In genomic region chr6:90324463-90324862, GRCm38 (mm10) we compare ENCODE assay signal across 22 mouse cellular contexts. TPM values are rescaled to one million over a fixed set of nuclear protein-coding genes. Genes with fewer than 3 reads are reported as not detected.
A peak's percentile ranks its signal among the peaks of the same experiment; 100 is the strongest.
DNase-seq lines count a peak whose midpoint lies in the region; ATAC-seq lines count a peak whose summit lies in the region.
"Had no signal": no experiment of that assay in that cellular context is flagged by ENCODE, and none has a peak within 500 bp of the region (broad histone marks: within the 10 kb centered on the region; RNA-seq: fewer than 3 reads in every experiment).

No protein-coding gene starts in this region.

- no peaks in the 10 kb centered on the region for H3K36me3 ChIP-seq in heart, embryonic 13.5 days
- no peaks in the 10 kb centered on the region for H3K36me3 ChIP-seq in limb, embryonic 12.5 days
- H3K36me3 ChIP-seq in limb, embryonic 10.5 days: no peaks in the 10 kb centered on the region
- H3K36me3 ChIP-seq in embryonic facial prominence, embryonic 14.5 days (ENCODE audit: control insufficient read depth, insufficient read depth, low read length): no peaks in the 10 kb centered on the region
- H3K36me3 ChIP-seq in liver, embryonic 15.5 days (replicated peaks): no peaks in the 10 kb centered on the region
- H3K36me3 ChIP-seq: neural tube, embryonic 13.5 days; stomach, embryonic 15.5 days had no signal

- H3K9ac ChIP-seq in heart, embryonic 13.5 days: no peak overlapping the region
- no peak overlapping the region for H3K9ac ChIP-seq in limb, embryonic 12.5 days (replicated peaks)
- no peak overlapping the region for H3K9ac ChIP-seq in embryonic facial prominence, embryonic 14.5 days (ENCODE audit: low read depth, low read length)
- 0 out of 2 replicates have a peak overlapping the region, but pooled peaks have one; percentile 21 for H3K9ac ChIP-seq in liver, embryonic 15.5 days
- H3K9ac ChIP-seq: stomach, embryonic 15.5 days had no signal

- H3K9me3 ChIP-seq in heart, embryonic 13.5 days: no peaks in the 10 kb centered on the region
- no peaks in the 10 kb centered on the region for H3K9me3 ChIP-seq in limb, embryonic 12.5 days
- no peaks in the 10 kb centered on the region for H3K9me3 ChIP-seq in limb, embryonic 10.5 days (replicated peaks)
- no peaks in the 10 kb centered on the region for H3K9me3 ChIP-seq in embryonic facial prominence, embryonic 14.5 days (ENCODE audit: control insufficient read depth, low read length)
- no peaks in the 10 kb centered on the region for H3K9me3 ChIP-seq in liver, embryonic 15.5 days (replicated peaks)
- H3K9me3 ChIP-seq: neural tube, embryonic 13.5 days; stomach, embryonic 15.5 days had no signal

- H3K27ac ChIP-seq in heart, embryonic 13.5 days (replicated peaks): no peak overlapping the region
- no peak overlapping the region for H3K27ac ChIP-seq in limb, embryonic 12.5 days
- no peak overlapping the region for H3K27ac ChIP-seq in limb, embryonic 10.5 days
- no peak overlapping the region for H3K27ac ChIP-seq in embryonic facial prominence, embryonic 14.5 days (replicated peaks; ENCODE audit: low read depth, low read length)
- H3K27ac ChIP-seq in liver, embryonic 15.5 days (replicated peaks): peak overlapping the region; percentile 60; the same call in 1 of the 2 replicates
- H3K27ac ChIP-seq: neural tube, embryonic 13.5 days; stomach, embryonic 15.5 days had no signal

- WGBS in heart, embryonic 13.5 days: 49% methylated on average over 3 of the region's 3 CpGs
- 54% methylated on average over 3 of the region's 3 CpGs for WGBS in limb, embryonic 12.5 days
- WGBS in limb, embryonic 10.5 days: 68% methylated on average over 3 of the region's 3 CpGs
- WGBS in embryonic facial prominence, embryonic 14.5 days: 62% methylated on average over 3 of the region's 3 CpGs
- 37% methylated on average over 3 of the region's 3 CpGs for WGBS in liver, embryonic 15.5 days (ENCODE audit: insufficient replicate concordance)

- peak overlapping the region; percentile 67; the same call in 1 of the 2 replicates for H3K4me2 ChIP-seq in heart, embryonic 13.5 days
- peak overlapping the region; percentile 51; the same call in 1 of the 2 replicates for H3K4me2 ChIP-seq in limb, embryonic 12.5 days
- peak overlapping the region; percentile 46 for H3K4me2 ChIP-seq in embryonic facial prominence, embryonic 14.5 days (ENCODE audit: low read depth, low read length)
- H3K4me2 ChIP-seq in liver, embryonic 15.5 days: peak overlapping the region; percentile 51

- DNase-seq in heart, postnatal 14 days: no peak
- no peak for DNase-seq in limb, embryonic 10.5 days (ENCODE audit: low spot score)
- DNase-seq in embryonic facial prominence, embryonic 14.5 days (ENCODE audit: low spot score): no peak
- DNase-seq: cerebellum, adult 2 months; layer of hippocampus, adult 9-11 months; thymus, postnatal 25 days had no signal

- intact Hi-C loops in heart, postnatal 14 days (cut with DNase I): loop anchor here (10.0 kb wide), 1 partner anchor 640 kb away; no protein-coding TSS in a partner anchor

- H3K4me3 ChIP-seq in heart, embryonic 13.5 days: no peak overlapping the region; the same call in 1 of the 2 replicates
- H3K4me3 ChIP-seq in limb, embryonic 12.5 days (replicated peaks): no peak overlapping the region
- H3K4me3 ChIP-seq in limb, embryonic 10.5 days: no peak overlapping the region
- H3K4me3 ChIP-seq in embryonic facial prominence, embryonic 14.5 days (ENCODE audit: low read depth, low read length): no peak overlapping the region
- peak overlapping the region; percentile 47 for H3K4me3 ChIP-seq in liver, embryonic 15.5 days (replicated peaks)

- no peak for ATAC-seq in heart, embryonic 13.5 days (ENCODE audit: extremely low read depth, insufficient number of reproducible peaks, low FRiP score, low TSS enrichment)
- no peak for ATAC-seq in limb, embryonic 12.5 days (ENCODE audit: insufficient number of reproducible peaks, insufficient read depth, low FRiP score, low TSS enrichment, low read depth)
- no peak for ATAC-seq in embryonic facial prominence, embryonic 14.5 days (ENCODE audit: low read depth)
- ATAC-seq in liver, embryonic 15.5 days (ENCODE audit: insufficient read depth): peak; percentile 40
- ATAC-seq in frontal cortex, adult (ENCODE audit: low TSS enrichment): no peak
- no peak for ATAC-seq in activated CD4-positive, CD25-positive, alpha-beta regulatory T cell, adult 4 months
- ATAC-seq: forebrain, embryonic 16.5 days; intestine, postnatal 0 days; midbrain, embryonic 16.5 days had no signal

- H3K4me1 ChIP-seq in heart, embryonic 13.5 days: no peaks in the 10 kb centered on the region
- 0 out of 2 replicates have a peak, but pooled peaks cover 3% of the 10 kb centered on the region for H3K4me1 ChIP-seq in limb, embryonic 12.5 days (replicated peaks)
- H3K4me1 ChIP-seq in limb, embryonic 10.5 days: peaks cover 7% of the 10 kb centered on the region
- H3K4me1 ChIP-seq in embryonic facial prominence, embryonic 14.5 days (ENCODE audit: control insufficient read depth, insufficient read depth, low read length): no peaks in the 10 kb centered on the region
- H3K4me1 ChIP-seq in liver, embryonic 15.5 days (replicated peaks): peaks cover 11% of the 10 kb centered on the region

- H3K27me3 ChIP-seq in heart, embryonic 13.5 days (replicated peaks): peaks cover 46% of the 10 kb centered on the region
- H3K27me3 ChIP-seq in limb, embryonic 12.5 days: peaks cover 20% of the 10 kb centered on the region
- peaks cover 29% of the 10 kb centered on the region; the same call in 1 of the 2 replicates for H3K27me3 ChIP-seq in limb, embryonic 10.5 days (ENCODE audit: low read depth, poor library complexity, severe bottlenecking)
- peaks cover 8% of the 10 kb centered on the region for H3K27me3 ChIP-seq in embryonic facial prominence, embryonic 14.5 days (replicated peaks; ENCODE audit: control insufficient read depth, insufficient read depth, low read length)
- no peaks in the 10 kb centered on the region for H3K27me3 ChIP-seq in liver, embryonic 15.5 days
- H3K27me3 ChIP-seq: stomach, embryonic 15.5 days had no signal

RNA-seq across cellular contexts. Expression of gene Chst13, which starts 0.5 kb away (rescaled TPM):
- 0.75 TPM in 1 of 2 replicates, not detected in the other for polyA plus RNA-seq in heart, embryonic 13.5 days (2015; fragmentation: Nextera tagmentation; extraction: Ambion mirVana)
- total RNA-seq in heart, postnatal 14 days (2021): under 1 TPM in 1 of 2 experiments, not detected in 1; 0.12 TPM
- not detected in 2 replicates for polyA plus RNA-seq in limb, embryonic 12.5 days (2016; fragmentation: Nextera tagmentation; extraction: Ambion mirVana)
- 0.09 TPM in 1 of 2 replicates, not detected in the other for polyA plus RNA-seq in limb, embryonic 10.5 days (2016; fragmentation: Nextera tagmentation; extraction: Ambion mirVana)
- polyA plus RNA-seq in embryonic facial prominence, embryonic 14.5 days (2014; fragmentation: Nextera tagmentation; extraction: Ambion mirVana): 3.1 and 6.4 TPM in 2 replicates
- 13.9 and 15.1 TPM in 2 replicates for polyA plus RNA-seq in liver, embryonic 15.5 days (2015; fragmentation: Nextera tagmentation; extraction: Ambion mirVana)
- polyA plus RNA-seq in activated CD4-positive, CD25-positive, alpha-beta regulatory T cell, adult 4 months (2017; shearing (Covaris generic)): not detected
- total RNA-seq: left cerebral cortex, postnatal 10 days had no signal
- polyA plus RNA-seq: cerebellum, adult 2 months; forebrain, embryonic 16.5 days; heart, embryonic 16.5 days; intestine, postnatal 0 days had no signal

RNA-seq across cellular contexts. Expression of gene Uroc1, which starts 8.6 kb away (rescaled TPM):
- polyA plus RNA-seq in heart, embryonic 13.5 days (2015; fragmentation: Nextera tagmentation; extraction: Ambion mirVana): 0.08 and 0.32 TPM in 2 replicates
- total RNA-seq in heart, postnatal 14 days (2021): not detected
- polyA plus RNA-seq in limb, embryonic 12.5 days (2016; fragmentation: Nextera tagmentation; extraction: Ambion mirVana): 0.06 TPM in 2 replicates
- 0.15 and 0.16 TPM in 2 replicates for polyA plus RNA-seq in limb, embryonic 10.5 days (2016; fragmentation: Nextera tagmentation; extraction: Ambion mirVana)
- 0.11 TPM in 1 of 2 replicates, not detected in the other for polyA plus RNA-seq in embryonic facial prominence, embryonic 14.5 days (2014; fragmentation: Nextera tagmentation; extraction: Ambion mirVana)
- 23.2 and 28.9 TPM in 2 replicates for polyA plus RNA-seq in liver, embryonic 15.5 days (2015; fragmentation: Nextera tagmentation; extraction: Ambion mirVana)
- polyA plus RNA-seq in activated CD4-positive, CD25-positive, alpha-beta regulatory T cell, adult 4 months (2017; shearing (Covaris generic)): not detected
- total RNA-seq: gastrocnemius, postnatal 14 days; left cerebral cortex, postnatal 10 days; megakaryocyte, adult 5-6 weeks had no signal
- polyA plus RNA-seq: brain, embryonic 14.5 days; cerebellum, adult 2 months; forebrain, embryonic 16.5 days; midbrain, embryonic 16.5 days; neural tube, embryonic 13.5 days had no signal

RNA-seq across cellular contexts. Expression of gene BC048671, which starts 23.4 kb away (rescaled TPM):
- not detected in 2 replicates for polyA plus RNA-seq in heart, embryonic 13.5 days (2015; fragmentation: Nextera tagmentation; extraction: Ambion mirVana)
- total RNA-seq in heart, postnatal 14 days (2021): not detected
- not detected in 2 replicates for polyA plus RNA-seq in limb, embryonic 12.5 days (2016; fragmentation: Nextera tagmentation; extraction: Ambion mirVana)
- not detected in 2 replicates for polyA plus RNA-seq in limb, embryonic 10.5 days (2016; fragmentation: Nextera tagmentation; extraction: Ambion mirVana)
- not detected in 2 replicates for polyA plus RNA-seq in embryonic facial prominence, embryonic 14.5 days (2014; fragmentation: Nextera tagmentation; extraction: Ambion mirVana)
- polyA plus RNA-seq in liver, embryonic 15.5 days (2015; fragmentation: Nextera tagmentation; extraction: Ambion mirVana): 0.10 TPM in 1 of 2 replicates, not detected in the other
- not detected for polyA plus RNA-seq in activated CD4-positive, CD25-positive, alpha-beta regulatory T cell, adult 4 months (2017; shearing (Covaris generic))
- total RNA-seq: gastrocnemius, postnatal 14 days; left cerebral cortex, postnatal 10 days; megakaryocyte, adult 5-6 weeks had no signal
- polyA plus RNA-seq: brain, embryonic 14.5 days; cerebellum, adult 2 months; forebrain, embryonic 16.5 days; heart, embryonic 16.5 days; intestine, postnatal 0 days; lung, embryonic 16.5 days; midbrain, embryonic 16.5 days; neural tube, embryonic 13.5 days; stomach, embryonic 15.5 days had no signal

RNA-seq across cellular contexts. Expression of gene Zxdc, which starts 44.8 kb away (rescaled TPM):
- polyA plus RNA-seq in heart, embryonic 13.5 days (2015; fragmentation: Nextera tagmentation; extraction: Ambion mirVana): 5.4 and 5.5 TPM in 2 replicates
- total RNA-seq in heart, postnatal 14 days (2021): 10 to 100 TPM; 15.8 to 16.3 TPM
- 9.9 and 12.1 TPM in 2 replicates for polyA plus RNA-seq in limb, embryonic 12.5 days (2016; fragmentation: Nextera tagmentation; extraction: Ambion mirVana)
- 6.1 and 6.4 TPM in 2 replicates for polyA plus RNA-seq in limb, embryonic 10.5 days (2016; fragmentation: Nextera tagmentation; extraction: Ambion mirVana)
- 11.9 and 12.9 TPM in 2 replicates for polyA plus RNA-seq in embryonic facial prominence, embryonic 14.5 days (2014; fragmentation: Nextera tagmentation; extraction: Ambion mirVana)
- 2.9 and 3.0 TPM in 2 replicates for polyA plus RNA-seq in liver, embryonic 15.5 days (2015; fragmentation: Nextera tagmentation; extraction: Ambion mirVana)
- polyA plus RNA-seq in activated CD4-positive, CD25-positive, alpha-beta regulatory T cell, adult 4 months (2017; shearing (Covaris generic)): 1 to 10 TPM; 4.9 to 8.5 TPM

Comparison
In these comparisons a context has a peak if more than half of its experiments do, and no peak if none do; other contexts are left out.
1. RNA of gene Uroc1, which starts 8.6 kb away (polyA plus RNA-seq): 23.2 to 28.9 TPM in liver, embryonic 15.5 days; 0.15 to 0.16 TPM in limb, embryonic 10.5 days, 0.11 TPM in embryonic facial prominence, embryonic 14.5 days, 0.08 to 0.32 TPM in heart, embryonic 13.5 days, 0.06 TPM in limb, embryonic 12.5 days and not detected in activated CD4-positive, CD25-positive, alpha-beta regulatory T cell, adult 4 months; every median in the first group is over 10 times any median in the second.
2. Peak in every context shown above with its lines, with median percentiles within 50 percentile points of each other: H3K4me2 ChIP-seq.